Mouse (Mus musculus) MEL (cell line): ENCODE data around the gene Ripply2. TPM values are rescaled to one million over a fixed set of nuclear protein-coding genes. Genes with fewer than 3 reads are reported as not detected.

Experiments
- DNase-seq: peaks from one replicate; pipeline ENCODE4 v3.0.0; 2011; ENCODE audit warnings: low read depth, low spot score
- H3K27ac ChIP-seq: 2 replicates; pipeline ENCODE4 v1.5.1; 2012; ENCODE audit warnings: low read depth, mild to moderate bottlenecking, control low read depth, low read length, moderate library complexity; ENCODE audit not compliant: control insufficient read depth
- H3K27me3 ChIP-seq, 2 experiments: fragments of 150-350 bp in 1 of 2; sonication (generic) in 1 of 2; 2 replicates each; pipeline ENCODE4 v1.6.1; 2012; ENCODE audit warnings: low read length in 2 of 2, mild to moderate bottlenecking in 2 of 2, improper control_type of control experiment in 1 of 2, moderate library complexity in 1 of 2; ENCODE audit not compliant: insufficient read depth in 2 of 2, control insufficient read depth in 1 of 2
- H3K36me3 ChIP-seq, 2 experiments: 2 replicates each; pipeline ENCODE4 v1.6.1; 2012 to 2014; ENCODE audit warnings: low read length in 2 of 2, improper control_type of control experiment in 1 of 2, inconsistent platforms in 1 of 2, mild to moderate bottlenecking in 1 of 2; ENCODE audit not compliant: insufficient read depth in 2 of 2, control insufficient read depth in 1 of 2
- H3K4me1 ChIP-seq, 2 experiments: fragments of 150-350 bp in 1 of 2; sonication (generic) in 1 of 2; 2 replicates each; pipeline ENCODE4 v1.6.1; 2012; ENCODE audit warnings: low read length in 2 of 2, improper control_type of control experiment in 1 of 2, mild to moderate bottlenecking in 1 of 2; ENCODE audit not compliant: insufficient read depth in 2 of 2, control insufficient read depth in 1 of 2
- H3K4me3 ChIP-seq, 2 experiments: fragments of 150-350 bp in 1 of 2; sonication (generic) in 1 of 2; 2 replicates each; pipeline ENCODE4 v1.5.1; 2012; ENCODE audit warnings: low read depth in 2 of 2, low read length in 2 of 2, mild to moderate bottlenecking in 2 of 2, moderate library complexity in 2 of 2, control low read depth in 1 of 2, improper control_type of control experiment in 1 of 2; ENCODE audit not compliant: control insufficient read depth in 1 of 2, insufficient read depth in 1 of 2
- H3K79me2 ChIP-seq: 2 replicates; pipeline ENCODE4 v1.6.1; 2012; ENCODE audit warnings: mild to moderate bottlenecking, low read length, moderate library complexity; ENCODE audit not compliant: control insufficient read depth, poor library complexity, insufficient read depth
- H3K9ac ChIP-seq: 2 replicates; pipeline ENCODE4 v1.6.1; 2012; ENCODE audit warnings: low read depth, mild to moderate bottlenecking, control low read depth, low read length, moderate library complexity; ENCODE audit not compliant: control insufficient read depth, poor library complexity, severe bottlenecking
- H3K9me3 ChIP-seq: fragments of 150-350 bp; sonication (generic); replicated peaks from 2 replicates; pipeline ENCODE4 v1.6.1; 2012; ENCODE audit warnings: mild to moderate bottlenecking, low read length, improper control_type of control experiment, moderate library complexity; ENCODE audit not compliant: insufficient read depth
- CHD1 ChIP-seq: IDR thresholded peaks from 2 replicates; pipeline ENCODE4 v1.6.1; 2012; ENCODE audit warnings: low read depth, mild to moderate bottlenecking, inconsistent platforms, low read length, improper control_type of control experiment
- E2F4 ChIP-seq: IDR thresholded peaks from 2 replicates; pipeline ENCODE4 v1.6.1; 2011; ENCODE audit warnings: low read depth, low read length, improper control_type of control experiment, borderline replicate concordance
- ELF1 ChIP-seq: IDR thresholded peaks from 2 replicates; pipeline ENCODE4 v1.6.1; 2014; ENCODE audit warnings: low read depth, mild to moderate bottlenecking, inconsistent platforms, low read length, improper control_type of control experiment, moderate library complexity
- EP300 ChIP-seq, 2 experiments: IDR thresholded peaks; 2 replicates each; pipeline ENCODE4 v1.6.1; 2011; ENCODE audit warnings: improper control_type of control experiment in 2 of 2, low read length in 2 of 2, low read depth in 1 of 2, mild to moderate bottlenecking in 1 of 2
- HCFC1 ChIP-seq: IDR thresholded peaks from 2 replicates; pipeline ENCODE4 v1.6.1; 2012; ENCODE audit warnings: low read depth, mild to moderate bottlenecking, inconsistent platforms, low read length, improper control_type of control experiment, moderate library complexity
- MAFK ChIP-seq: IDR thresholded peaks from 2 replicates; pipeline ENCODE4 v1.6.1; 2011; ENCODE audit warnings: low read depth, mild to moderate bottlenecking, low read length, improper control_type of control experiment, borderline replicate concordance
- MAZ ChIP-seq: IDR thresholded peaks from 2 replicates; pipeline ENCODE4 v1.6.1; 2012; ENCODE audit warnings: low read depth, mild to moderate bottlenecking, inconsistent platforms, low read length, improper control_type of control experiment
- MEF2A ChIP-seq: IDR thresholded peaks from 2 replicates; pipeline ENCODE4 v1.6.1; 2014; ENCODE audit warnings: low read depth, mild to moderate bottlenecking, inconsistent platforms, low read length, improper control_type of control experiment; ENCODE audit not compliant: poor library complexity, insufficient replicate concordance, severe bottlenecking; ENCODE audit errors: extremely low read depth
- MYC ChIP-seq: IDR thresholded peaks from 2 replicates; pipeline ENCODE4 v1.6.1; 2011; ENCODE audit warnings: low read depth, mild to moderate bottlenecking, low read length, improper control_type of control experiment, moderate library complexity
- NRF1 ChIP-seq: IDR thresholded peaks from 2 replicates; pipeline ENCODE4 v1.6.1; 2014; ENCODE audit warnings: low read depth, mild to moderate bottlenecking, inconsistent platforms, low read length, improper control_type of control experiment, moderate library complexity; ENCODE audit not compliant: poor library complexity, insufficient read depth, severe bottlenecking
- POLR2A ChIP-seq, 2 experiments: IDR thresholded peaks; 2 replicates each; pipeline ENCODE4 v1.6.1; 2011 to 2012; ENCODE audit warnings: low read length in 2 of 2, mild to moderate bottlenecking in 2 of 2, control low read depth in 1 of 2, improper control_type of control experiment in 1 of 2, low read depth in 1 of 2, moderate library complexity in 1 of 2; ENCODE audit not compliant: control insufficient read depth in 1 of 2, insufficient read depth in 1 of 2, poor library complexity in 1 of 2
- POLR2AphosphoS5 ChIP-seq: IDR thresholded peaks from 2 replicates; pipeline ENCODE4 v1.6.1; 2012; ENCODE audit warnings: low read depth, borderline replicate concordance, mild to moderate bottlenecking, inconsistent platforms, low read length, moderate library complexity, mixed read lengths
- SIN3A ChIP-seq: IDR thresholded peaks from 2 replicates; pipeline ENCODE4 v1.6.1; 2012; ENCODE audit warnings: low read length, improper control_type of control experiment, inconsistent platforms
- TBP ChIP-seq: IDR thresholded peaks from 2 replicates; pipeline ENCODE4 v1.8.0; 2011; ENCODE audit warnings: low read depth, low read length, improper control_type of control experiment
- USF1 ChIP-seq: IDR thresholded peaks from 2 replicates; pipeline ENCODE4 v1.6.1; 2014; ENCODE audit warnings: low read depth, mild to moderate bottlenecking, inconsistent platforms, low read length, improper control_type of control experiment, moderate library complexity
- ZC3H11A ChIP-seq: IDR thresholded peaks from 2 replicates; pipeline ENCODE4 v1.6.1; 2012; ENCODE audit warnings: low read depth, mild to moderate bottlenecking, inconsistent platforms, low read length, improper control_type of control experiment
- ZKSCAN1 ChIP-seq: IDR thresholded peaks from 2 replicates; pipeline ENCODE4 v1.6.1; 2012; ENCODE audit warnings: low read depth, mild to moderate bottlenecking, inconsistent platforms, low read length, improper control_type of control experiment, moderate library complexity
- ZMIZ1 ChIP-seq: IDR thresholded peaks from 2 replicates; pipeline ENCODE4 v1.6.1; 2012; ENCODE audit warnings: low read depth, mild to moderate bottlenecking, inconsistent platforms, low read length, improper control_type of control experiment, moderate library complexity
- ZNF384 ChIP-seq: IDR thresholded peaks from 2 replicates; pipeline ENCODE4 v1.6.1; 2012; ENCODE audit warnings: low read depth, mild to moderate bottlenecking, inconsistent platforms, low read length, improper control_type of control experiment
- polyA plus RNA-seq, 2 experiments: library from polyadenylated mRNA; stranded (reverse) in 1 of 2; unstranded in 1 of 2; fragments of >175 nt in 1 of 2; fragments of >200 nt in 1 of 2; gene quantifications; 2 replicates each; pipeline versions ENCODE4 v1.2.1 to v1.2.4; 2012; ENCODE audit warnings: low replicate concordance in 2 of 2, low read depth in 1 of 2; ENCODE audit not compliant: insufficient read length in 2 of 2, insufficient read depth in 1 of 2, missing spikeins in 1 of 2
- total RNA-seq: library from RNA; depleted of rRNA; stranded (reverse); fragments of 300-350 nt; gene quantifications from 2 replicates; pipeline ENCODE4 v1.2.3, GENCODE M21; 2012

The Ripply2 gene
- total and polyA plus RNA-seq, 3 experiments, result not detected

- H3K9me3 ChIP-seq, result no peaks in the 10 kb centered on the region
- no peaks in the 10 kb centered on the region; a peak in 1 of 4 replicates for H3K36me3 ChIP-seq
- TF ChIP-seq NRF1 (no peak), POLR2AphosphoS5 (no peak), EP300 (IDR thresholded peaks at IDR 0.05; ENCODE audit: low read depth in 1 of 2, low read length in 2 of 2) (no peak), SIN3A (no peak), HCFC1 (no peak), TBP (no peak), MYC (no peak), E2F4 (no peak), ELF1 (no peak), CHD1 (no peak), MEF2A (no peak), MAZ (no peak), MAFK (no peak), ZMIZ1 (no peak), ZKSCAN1 (no peak), POLR2A (IDR thresholded peaks at IDR 0.05; ENCODE audit: control insufficient read depth in 1 of 2, insufficient read depth in 1 of 2, low read depth in 1 of 2, low read length in 2 of 2, poor library complexity in 1 of 2) (no peak)
- H3K79me2 ChIP-seq, result no peaks in the 10 kb centered on the region
- peaks cover 0 to 4% of the 10 kb centered on the region in 2 experiments; a peak in 2 of 4 replicates for H3K4me1 ChIP-seq
- no peak overlapping the region for H3K9ac ChIP-seq
- no peak overlapping the region for H3K4me3 ChIP-seq
- H3K27ac ChIP-seq, result no peak overlapping the region
- H3K27me3 ChIP-seq, result peaks cover 2 to 5% of the 10 kb centered on the region in 2 experiments
- DNase-seq, result no peak
Measured at GRCm38 (mm10) chr9:86984583-86984982, 30.8 kb upstream of the Ripply2 start.

DNA sequence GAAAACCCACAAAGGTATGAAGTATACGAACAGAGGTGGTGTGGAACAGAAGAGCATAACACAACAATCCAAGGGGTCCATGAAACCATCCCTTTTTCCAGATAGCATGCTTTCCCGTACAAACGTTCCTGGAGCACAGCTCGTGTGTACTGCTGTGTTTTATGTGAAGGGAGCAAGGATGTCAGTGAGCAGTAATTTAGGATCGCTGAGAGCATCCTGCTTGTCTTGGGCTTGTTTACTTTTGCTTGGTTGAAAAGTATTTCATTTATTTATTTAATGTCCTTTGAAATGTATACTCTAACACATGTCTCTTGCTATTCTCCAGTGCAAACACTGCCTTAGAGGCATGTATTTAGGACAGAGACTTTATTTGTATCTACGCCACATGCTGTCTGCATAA lies 30.2 kb upstream of the Ripply2 start:
- no peak overlapping the region for H3K9ac ChIP-seq
- no peak for DNase-seq
- no peak for TF ChIP-seq MAFK
- no peak for TF ChIP-seq ZC3H11A
- no peak for TF ChIP-seq USF1
- TF ChIP-seq EP300 (IDR thresholded peaks at IDR 0.05; ENCODE audit: low read depth in 1 of 2, low read length in 2 of 2), result no peak
- TF ChIP-seq ZNF384, result no peak
- TF ChIP-seq, all 39 proteins: peak for 0
- Histone ChIP-seq H3K79me2 (no peaks in the 10 kb centered on the region), H3K36me3 (peaks cover 0 to 5% of the 10 kb centered on the region in 2 experiments; a peak in 2 of 4 replicates), H3K4me1 (peaks cover 2 to 4% of the 10 kb centered on the region in 2 experiments; a peak in 3 of 4 replicates), H3K9me3 (no peaks in the 10 kb centered on the region), H3K4me3 (no peak overlapping the region), H3K27ac (no peak overlapping the region), H3K27me3 (peaks cover 2 to 5% of the 10 kb centered on the region in 2 experiments)
